Mouse (Mus musculus) right cerebral cortex, postnatal 4 days (tissue): ENCODE measurements around the gene Pde7b.

Source experiments
- DNase-seq: peaks from one replicate; pipeline ENCODE4 v3.0.0-alpha.2; 2022

Gene Pde7b

DNA sequence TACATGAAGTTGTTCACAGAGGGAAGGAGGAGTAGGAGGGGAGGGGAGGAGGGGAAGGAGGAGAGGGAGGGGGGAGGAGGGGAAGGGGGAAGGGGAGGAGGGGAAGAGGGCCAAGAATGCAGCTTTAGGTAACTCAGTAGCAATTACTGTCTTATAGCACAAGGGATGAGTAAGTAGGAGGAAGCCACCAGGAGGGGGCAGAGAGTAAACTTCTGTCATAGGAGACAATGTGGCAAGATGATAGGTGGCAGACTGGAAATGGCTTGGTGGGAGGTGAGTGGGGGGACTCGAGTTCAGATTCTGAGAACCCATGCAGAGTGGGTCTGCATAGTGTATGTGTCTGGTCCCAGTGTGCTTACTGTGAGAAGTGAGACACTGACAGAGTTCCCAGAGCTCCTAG is 234.1 kb downstream of the Pde7b start:
- DNase-seq = no peak

DNA sequence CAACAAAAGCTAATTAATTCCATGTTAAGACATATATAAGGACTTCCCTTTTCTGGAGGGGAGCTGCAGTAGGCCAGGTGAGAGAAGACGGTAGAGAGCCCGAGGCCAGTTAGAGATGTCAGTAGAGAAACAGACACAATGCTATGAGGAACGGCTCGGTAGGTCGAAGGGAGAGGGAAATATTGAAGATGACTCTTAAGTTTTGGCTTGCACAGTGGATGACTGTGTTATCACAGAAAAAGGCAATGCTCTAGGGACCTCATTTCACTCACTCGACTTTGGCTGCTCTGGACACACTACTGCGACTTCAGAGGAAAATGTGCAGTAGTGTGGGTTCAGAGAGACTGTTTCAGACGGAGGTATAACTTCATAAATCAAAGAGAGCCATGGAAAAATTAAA is 234.6 kb downstream of the Pde7b start:
- DNase-seq = no peak

DNA sequence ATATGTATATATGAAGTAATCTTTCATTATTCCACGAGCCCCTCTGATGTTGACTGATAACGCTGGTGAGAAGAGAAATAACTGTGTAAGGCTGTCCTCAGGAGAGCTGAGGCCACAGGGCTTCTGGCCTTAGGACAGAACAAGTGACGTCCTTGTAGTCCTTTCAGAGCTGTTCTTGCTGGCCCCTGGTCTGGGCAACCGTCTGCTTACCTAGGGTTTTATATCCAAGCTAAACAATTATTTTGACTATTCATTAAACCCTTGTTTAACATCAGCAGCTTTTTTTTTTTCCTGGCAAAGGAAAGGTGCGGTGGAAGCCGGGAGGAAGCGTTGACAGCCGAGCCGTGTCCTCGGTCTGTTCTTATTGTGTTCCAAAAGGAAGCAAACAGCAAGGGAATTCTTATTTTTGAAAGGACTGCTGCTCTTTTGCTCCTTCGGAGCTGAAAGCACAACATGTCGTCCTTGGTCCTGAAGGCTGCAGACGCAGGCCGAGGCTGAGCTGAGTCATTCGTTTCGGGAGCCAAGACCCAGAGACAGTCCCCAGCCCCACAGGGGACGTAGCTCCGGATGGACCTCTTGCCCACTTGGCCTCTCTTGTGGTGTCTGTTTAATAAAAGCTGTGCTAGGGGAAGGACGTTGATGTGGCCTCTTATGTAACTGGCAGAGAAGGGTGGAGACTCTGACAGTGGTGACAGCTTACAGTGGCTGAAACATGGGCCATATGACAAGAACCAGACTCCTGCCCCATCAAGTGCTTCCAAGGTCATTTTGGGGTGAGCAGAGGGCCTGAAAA is 238.2 kb downstream of the Pde7b start:
- DNase-seq = no peak

DNA sequence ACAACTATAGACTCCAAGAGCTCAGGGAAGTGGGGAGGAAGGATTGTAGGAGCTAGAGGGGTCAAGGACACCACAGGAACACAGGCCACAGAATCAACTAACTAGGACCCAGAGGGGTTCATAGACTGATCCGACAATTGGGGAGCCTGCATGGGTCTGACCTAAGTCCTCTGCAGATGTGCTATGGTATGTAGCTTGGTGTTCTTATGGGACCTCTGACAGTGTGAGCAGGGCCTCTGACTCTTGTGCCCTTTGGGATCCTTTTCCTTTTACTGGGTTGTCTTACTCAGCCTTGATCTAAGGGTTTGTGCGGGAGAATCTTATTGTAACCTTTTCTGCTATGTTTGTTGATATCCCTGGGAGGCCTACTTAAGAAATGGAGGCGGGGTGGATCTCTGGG is 239.1 kb downstream of the Pde7b start:
- DNase-seq = no peak

DNA sequence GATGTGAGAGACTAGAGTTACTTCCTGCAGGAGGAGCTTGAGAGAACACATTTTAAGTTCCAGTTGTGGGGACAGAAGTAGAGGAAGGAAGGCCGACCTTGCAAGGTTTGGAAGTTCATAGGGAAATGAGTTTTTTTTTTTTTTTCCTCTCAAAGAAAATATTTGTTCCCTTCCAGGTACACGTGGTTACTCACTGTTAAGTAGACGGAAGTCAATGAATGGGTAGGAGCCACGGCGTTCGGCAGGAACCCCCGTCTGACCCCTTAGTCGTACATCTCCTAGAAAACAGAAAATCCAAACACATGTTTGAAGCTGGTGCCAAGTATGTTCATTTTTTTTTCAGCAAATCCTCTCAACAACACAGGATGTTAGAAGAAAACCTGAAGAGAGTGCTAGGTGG is 245.4 kb downstream of the Pde7b start:
- no peak for DNase-seq

DNA sequence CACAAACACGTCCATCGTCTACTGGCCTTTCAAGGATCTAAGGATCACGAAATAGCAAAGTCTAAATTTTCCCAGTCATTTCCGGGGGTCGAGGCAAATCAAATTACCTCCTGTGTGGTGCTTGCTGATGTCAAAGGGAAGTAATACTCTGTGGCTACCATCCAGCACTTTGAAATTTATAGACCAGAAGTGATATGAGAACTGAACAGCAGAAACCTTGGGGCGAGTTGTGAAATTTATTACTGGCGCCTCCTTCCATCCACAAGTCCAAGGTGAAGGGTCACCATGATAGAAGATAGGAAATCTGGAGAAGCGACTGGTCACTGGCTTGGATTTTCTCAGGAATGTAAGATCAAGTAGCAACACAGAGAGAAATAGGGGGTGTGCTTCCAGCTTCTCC is 246.4 kb downstream of the Pde7b start:
- no peak for DNase-seq

DNA sequence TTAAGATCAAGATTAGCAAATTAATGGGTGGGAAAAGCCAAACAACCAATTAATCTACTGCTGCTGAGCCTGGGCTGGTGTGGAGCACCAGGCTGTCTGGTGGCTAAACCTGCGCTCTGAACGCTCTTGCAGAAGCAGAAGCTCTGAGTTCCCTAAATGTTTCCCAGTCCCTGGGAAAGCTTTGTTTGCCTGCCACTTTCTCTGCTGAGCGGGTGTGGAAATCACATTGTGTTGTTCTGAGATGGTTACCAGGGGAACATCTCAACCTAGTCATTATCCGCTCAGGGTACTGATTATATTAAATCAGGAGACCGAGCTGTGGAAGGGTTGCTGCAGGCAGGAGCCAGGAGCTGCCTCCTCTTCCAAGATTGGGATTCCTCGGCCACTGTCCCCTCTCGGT is 250.0 kb downstream of the Pde7b start:
- no peak for DNase-seq

DNA sequence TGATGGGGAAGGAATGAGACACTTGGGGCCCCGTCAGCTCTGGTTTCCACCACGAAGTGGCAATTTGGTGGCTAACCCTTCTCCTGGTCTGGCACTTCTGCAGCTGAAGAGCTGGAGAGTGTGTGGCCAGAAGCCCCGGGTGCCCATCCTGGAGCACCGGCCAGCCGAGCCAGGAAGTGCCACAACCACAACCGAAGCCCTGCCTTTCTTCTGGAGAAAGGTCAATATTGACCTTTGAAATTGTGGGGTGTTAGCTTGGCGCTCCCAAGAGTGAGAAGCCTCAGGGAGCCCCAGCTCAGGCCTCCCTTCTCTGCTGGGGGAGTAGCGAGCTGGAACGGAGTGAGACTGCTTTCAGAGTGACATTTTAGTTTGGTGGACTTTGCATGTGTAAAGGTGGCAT is 250.8 kb downstream of the Pde7b start:
- no peak for DNase-seq

DNA sequence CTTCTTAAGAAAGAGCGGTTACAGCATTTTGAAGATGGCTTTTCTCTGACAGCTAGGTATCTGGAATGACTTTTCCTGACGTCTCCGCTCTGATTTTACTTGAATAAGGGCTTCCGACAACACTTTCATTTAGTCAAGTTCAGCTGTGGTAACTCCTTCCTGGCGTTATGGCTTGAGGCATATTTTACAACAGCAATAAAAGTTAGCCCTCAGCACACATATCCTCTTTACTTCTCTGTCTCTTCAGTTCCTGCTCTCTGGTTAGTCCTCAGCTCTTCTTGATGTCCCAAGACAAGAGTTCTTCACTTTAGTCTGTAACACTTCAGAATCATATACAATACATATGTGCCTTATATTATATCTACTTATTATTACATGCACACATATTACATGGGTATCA is 251.4 kb downstream of the Pde7b start:
- DNase-seq = no peak

DNA sequence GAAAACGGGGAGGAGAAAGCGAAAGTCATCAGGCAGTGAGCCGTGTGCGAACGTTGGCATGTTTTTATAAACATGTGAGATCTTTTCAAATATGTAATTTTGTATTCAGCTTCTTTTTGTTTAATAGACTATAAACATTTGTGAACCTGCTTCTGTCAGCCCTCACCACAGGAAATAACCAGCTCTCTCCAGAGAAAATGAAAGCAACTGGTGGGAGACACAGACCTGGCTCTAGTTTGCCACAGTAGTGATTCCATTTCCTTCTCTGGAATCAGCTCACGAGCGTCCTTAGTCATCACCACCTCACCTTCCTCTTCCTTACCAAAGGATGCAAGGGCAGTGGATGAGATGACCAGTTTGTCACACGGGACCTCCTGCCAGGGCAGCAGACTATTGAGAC is 252.9 kb downstream of the Pde7b start:
- no peak for DNase-seq

DNA sequence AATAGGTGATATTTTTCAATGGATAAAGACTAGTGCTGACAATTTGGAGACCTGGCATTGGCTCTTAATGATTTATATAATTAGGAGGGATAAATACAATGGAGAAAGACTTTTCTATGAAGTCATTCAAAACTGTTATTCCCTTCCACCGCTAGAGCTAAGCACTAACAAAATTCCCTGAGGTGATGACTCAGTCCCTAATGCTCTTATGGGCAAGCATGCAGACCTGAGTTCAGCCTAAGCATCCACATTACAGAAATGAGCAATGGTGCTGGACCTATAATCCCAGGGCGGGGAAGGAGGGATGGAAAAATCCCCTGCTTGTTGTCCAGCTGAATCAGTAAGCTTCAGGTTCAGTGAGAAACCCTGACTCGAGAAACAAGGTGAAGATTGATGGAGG is 260.2 kb downstream of the Pde7b start:
- no peak for DNase-seq

DNA sequence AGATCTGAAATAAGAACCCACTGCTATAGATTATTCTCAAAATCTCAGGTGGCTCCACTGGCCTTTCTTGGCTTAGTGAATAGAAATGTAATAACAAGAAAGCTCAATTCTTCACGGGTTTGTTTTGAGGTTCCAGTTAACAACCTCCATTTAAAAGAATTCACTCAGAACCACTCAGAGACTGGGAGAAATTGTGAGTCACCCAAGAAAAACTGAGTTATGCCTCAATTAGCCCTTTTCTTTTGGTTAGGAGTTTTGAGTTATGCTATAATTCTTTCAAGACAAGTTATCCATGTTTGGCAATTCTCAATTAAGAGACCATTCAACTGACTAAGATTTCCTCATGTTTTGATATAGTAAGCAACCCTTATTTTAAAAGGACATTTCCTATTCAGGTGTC is 260.9 kb downstream of the Pde7b start:
- no peak for DNase-seq

DNA sequence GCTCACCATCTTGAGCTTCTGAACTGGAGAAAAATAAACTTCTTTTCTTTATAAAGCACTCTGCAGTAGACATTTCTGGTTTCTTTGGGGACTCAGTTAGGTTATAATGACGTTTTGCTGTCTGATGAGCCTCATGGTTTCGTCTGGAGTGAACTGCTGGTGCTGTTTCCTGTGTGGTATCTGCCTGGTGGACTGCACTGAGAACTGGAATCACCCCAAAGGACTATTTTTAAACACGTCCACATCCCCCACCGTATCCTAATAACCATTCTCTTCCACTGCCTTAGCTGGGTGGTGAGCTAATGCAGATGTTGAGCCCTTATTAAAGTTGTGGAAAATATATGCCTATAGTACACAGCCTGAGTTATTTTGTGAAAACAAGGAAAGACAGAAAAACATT is 262.3 kb downstream of the Pde7b start:
- no peak for DNase-seq

DNA sequence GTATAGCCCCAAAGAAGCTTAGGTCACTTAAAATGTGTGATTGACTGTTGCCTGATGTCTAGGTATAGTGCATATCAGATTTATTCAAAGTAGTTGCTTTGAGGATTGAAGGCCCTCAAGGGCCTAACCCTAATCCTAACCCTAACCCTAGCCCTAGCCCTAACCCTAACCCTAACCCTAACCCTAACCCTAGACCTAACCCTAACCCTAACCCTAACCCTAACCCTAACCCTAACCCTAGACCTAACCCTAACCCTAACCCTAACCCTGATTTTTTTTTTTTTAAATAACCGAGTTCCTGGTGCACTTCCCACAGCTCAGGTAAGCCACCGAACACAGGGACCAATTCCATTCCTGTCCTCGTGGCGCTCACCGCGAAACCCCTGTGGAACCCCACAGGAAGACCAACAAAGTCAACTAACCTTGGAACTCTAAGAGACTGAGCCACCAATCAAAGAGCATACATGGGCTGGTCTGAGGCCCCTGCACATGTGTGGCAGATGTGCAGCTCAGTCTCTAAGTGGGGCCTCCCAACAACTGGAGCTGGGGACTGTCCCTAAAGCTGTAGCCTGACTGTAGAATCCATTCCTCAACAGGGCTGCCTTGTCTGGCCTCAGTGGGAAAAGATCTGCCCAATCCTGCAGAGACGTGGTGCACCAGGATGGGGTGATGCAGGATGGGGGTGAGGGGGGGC is 265.1 kb downstream of the Pde7b start:
- DNase-seq = no peak

DNA sequence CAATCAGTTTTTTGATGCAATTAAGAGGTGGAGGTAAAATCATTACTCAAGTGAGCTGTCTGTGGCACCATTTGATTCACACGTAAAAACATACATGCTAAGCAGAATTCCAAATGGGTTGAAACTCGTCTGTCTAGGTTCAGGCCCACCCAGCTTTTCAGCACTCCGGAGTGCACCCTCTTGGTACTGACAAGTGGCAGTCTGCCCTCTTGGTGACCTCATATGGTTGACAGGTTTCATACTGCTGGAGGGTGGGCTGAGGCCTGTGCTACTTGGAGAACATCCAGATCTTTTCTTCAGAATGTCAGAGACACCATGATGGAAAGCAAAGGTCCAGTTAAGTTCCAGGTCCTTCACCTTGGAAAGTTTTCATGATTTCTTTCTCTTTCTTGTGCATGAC is 265.7 kb downstream of the Pde7b start:
- no peak for DNase-seq

DNA sequence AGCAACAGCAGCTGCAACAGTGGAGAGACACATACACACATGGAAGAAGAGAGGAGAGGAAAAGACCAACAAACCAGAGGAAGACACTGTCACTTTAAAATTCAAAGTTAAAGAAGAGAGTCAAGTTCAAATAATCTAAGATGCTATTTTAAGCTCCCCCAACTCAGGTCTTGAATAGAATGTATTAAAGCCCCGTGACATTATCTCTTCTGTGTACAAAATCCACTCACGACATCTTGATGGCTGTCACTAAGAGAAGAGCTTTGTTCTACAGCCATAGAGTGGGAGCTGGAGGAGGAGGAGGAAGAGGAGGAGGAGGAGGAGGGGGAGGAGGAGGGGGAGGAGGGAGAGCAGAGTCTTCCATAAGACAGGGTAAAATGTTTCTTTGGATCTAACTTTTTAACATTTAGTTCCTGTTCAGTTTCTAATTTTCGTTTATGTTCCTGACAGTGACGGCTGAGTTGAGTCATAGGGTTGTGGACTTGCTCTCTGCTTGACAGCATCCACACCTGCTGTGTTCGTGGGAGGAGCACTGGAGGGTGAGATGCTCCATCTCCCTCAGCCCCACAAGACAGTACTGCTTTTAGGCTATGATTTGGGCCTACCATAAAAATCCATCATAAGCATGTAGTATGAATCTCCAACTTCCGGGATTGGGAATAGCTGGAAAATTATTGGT is 270.4 kb downstream of the Pde7b start:
- DNase-seq = no peak

DNA sequence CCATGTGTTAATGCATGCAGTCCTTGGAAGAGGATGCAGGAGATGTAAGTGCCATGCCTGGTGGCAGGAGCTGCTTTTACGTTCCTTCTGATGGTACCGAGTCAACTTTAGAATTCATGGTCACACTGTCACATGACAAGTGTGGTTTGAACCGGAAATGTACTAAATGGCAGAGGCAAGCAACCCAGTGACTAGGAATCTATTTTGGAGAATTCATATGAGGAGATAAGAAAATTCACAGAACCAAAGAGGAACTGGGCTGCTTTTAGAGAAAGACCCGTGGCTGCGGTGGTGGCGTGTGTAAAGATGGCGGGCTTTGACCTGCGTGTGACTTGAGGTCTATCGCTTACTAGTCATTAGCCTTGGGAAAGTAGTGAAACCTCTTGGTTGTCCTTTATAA is 287.4 kb downstream of the Pde7b start:
- DNase-seq = no peak

DNA sequence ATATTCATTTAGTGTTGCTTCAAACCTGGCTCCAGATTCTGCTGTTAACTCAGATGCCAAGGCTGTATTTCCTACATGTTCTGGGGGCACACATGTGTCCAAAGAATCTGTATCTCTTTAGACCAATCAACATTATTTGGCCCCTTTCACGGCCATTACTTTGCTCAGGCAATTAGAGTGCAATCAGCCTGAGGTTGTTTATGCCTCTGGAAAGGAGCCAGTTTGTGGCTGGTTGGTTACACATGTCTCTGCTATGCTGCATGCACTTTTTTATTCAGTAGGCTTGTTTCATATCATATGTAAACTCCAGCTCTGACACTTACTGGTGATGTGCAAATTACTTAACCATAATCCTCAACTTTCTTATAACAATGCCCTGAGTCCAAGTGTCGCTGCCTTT is 287.9 kb downstream of the Pde7b start:
- no peak for DNase-seq

DNA sequence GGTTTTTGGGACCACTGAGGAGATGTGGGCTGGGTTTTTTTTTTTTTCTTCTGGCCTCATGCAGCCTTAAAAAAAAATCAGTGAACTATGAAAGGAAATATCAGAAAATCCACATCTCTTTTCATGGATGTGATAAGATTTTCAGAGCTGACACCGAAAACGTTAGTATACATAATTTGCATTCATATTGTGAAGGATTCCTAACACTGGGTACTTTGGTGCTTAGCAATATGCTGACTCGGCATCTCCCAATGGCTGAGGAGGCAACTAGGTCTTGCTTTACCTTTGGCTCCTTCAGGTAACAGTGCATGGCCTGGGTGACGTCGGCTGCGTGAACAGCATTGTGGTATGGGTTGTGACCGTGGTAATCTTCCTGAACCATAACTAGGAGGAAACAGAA is 289.0 kb downstream of the Pde7b start:
- no peak for DNase-seq

DNA sequence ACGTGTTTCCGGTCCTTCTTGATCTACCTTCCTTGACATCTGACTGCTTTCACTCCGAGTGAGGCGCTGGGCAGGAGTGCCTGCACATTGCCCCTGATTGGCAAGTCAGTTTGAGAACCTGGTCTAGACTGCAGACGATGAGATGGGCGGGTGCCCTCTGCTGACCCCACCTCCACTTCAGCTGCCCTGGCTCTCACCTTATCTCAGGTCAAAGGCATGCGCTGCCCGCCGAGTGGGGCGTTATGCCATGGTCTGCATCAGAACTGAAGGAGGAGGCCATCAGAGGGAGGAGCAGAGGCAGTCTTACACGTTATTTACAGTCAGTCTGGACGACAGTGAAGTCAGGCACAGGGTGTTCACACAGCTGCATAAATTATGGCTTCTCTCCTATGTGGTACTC is 293.5 kb downstream of the Pde7b start:
- no peak for DNase-seq

DNA sequence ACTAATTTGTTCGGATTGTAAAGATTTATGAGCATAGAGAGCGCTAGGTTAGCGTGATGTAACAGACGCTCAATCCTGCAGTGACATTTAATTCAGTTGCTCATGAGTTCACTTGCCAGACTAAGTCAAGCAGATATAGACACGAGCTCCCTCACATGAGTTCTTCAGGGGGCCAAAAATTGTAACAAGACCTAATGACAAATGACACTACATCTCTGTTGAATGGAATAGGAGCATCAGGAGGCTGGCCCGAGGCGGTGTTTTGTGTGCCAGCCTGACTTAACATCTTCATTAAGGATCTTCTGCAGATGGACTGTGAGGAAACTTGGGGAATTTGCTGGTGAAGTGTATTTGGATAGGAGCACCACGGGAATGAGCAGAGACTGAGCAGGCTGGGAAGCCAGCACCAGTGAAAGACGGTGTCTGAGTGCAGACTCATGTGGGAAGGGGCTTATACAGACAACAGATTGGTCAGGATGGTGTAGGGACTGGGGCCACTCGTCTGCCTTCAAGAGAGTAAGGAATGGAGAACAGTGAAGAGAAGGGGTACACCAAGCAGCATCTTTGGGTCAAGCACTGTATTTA is 303.5 kb downstream of the Pde7b start:
- no peak for DNase-seq

DNA sequence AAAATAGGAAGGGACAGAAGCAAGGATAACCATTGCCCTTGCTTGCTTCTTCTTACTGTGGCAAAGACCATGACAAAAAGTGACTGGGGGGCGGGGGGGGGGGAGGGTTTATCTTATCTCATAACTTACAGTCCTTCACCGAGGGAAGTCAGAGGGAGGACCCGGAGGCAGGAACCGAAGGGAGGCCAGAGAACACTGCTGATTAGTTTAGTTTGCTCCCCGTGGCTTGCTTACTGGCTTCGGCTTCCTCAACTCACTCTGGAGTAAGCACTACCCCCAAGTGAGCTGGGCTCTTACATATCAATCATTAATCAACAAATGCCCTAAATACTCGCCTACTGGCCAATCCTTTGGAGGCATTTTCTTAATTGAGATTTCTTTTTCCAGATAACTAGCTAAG is 304.6 kb downstream of the Pde7b start:
- no peak for DNase-seq

DNA sequence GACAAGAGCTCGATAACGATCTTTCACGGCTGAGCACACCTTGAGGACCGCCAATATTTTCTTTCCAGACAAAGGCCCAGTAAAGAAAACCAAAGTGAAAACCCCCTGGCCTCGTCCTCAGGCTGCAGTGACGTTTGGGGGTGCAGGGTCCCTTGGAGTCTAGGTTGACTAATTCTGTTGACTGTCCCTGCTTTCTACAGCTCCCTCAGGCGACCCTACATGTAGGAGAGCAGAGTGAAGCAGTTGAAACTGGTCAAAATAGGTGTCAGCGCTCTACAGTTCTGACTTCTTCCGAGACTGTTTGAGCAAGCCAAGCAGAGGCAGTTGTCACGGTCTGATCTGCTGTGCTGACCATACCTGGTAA is 306.0 kb downstream of the Pde7b start:
- DNase-seq = no peak
